Mouse (Mus musculus): Measurements from ENCODE around the gene Phldb2.

DNA sequence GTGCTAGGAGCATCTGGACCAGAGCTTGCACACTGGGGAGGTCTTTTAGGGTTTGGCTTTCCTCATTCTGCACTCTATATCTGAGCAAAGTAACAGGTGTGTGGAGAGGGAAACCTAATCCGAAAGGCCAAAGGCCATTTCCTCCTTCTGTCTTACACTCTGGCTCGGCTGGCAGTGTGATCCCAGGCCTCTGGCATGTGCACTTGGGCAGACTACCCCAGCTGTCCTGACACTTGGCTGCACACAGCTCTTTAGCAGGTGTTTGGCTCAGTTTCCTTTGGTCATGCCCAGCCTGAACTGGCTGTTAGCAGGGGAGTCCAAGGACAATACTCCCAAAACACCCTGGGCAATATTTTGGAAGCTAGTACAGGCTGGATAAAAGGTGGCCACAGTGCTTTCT is 156.6 kb downstream of the Phldb2 start:
- TF ChIP-seq GATA1 (IDR thresholded peaks at IDR 0.05; ENCODE audit: borderline replicate concordance, low read length), result no peak
- no peak for TF ChIP-seq CTCF (IDR thresholded peaks at IDR 0.05; ENCODE audit: low read depth, low read length)
